Mouse (Mus musculus) c-Kit-negative CD71-positive TER-119-positive erythroid progenitor cells, embryonic 14.5 days (primary cell): ENCODE results near the gene Fgfr2.
A peak's percentile ranks its signal among the peaks of the same experiment; 100 is the strongest.

Source experiments
- DNase-seq: peaks from one replicate; pipeline ENCODE4 v3.0.0-alpha.2; 2013; ENCODE audit warnings: low read depth, low spot score

Gene Fgfr2

DNA sequence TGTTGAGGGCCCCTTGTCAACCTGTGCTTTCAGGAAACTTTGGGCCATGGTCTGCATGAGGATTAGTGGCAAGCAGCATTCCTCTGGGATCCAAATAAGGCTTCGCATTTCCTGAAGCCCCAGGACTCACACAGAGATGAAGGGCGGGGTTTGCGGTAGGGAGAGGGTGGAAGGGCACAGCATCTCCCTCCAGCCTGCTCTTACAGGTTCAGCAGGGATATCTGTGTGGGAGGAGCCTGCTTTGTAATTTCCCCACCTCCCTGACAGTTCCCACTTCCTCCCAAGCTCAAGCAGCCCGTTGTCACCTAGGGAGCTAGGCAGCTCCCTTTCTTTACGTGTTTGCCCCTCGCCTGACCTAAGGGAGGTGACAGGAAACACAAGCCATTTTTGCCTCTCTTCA is 1134.1 kb downstream of the Fgfr2 start:
- DNase-seq, result no peak

GRCm38 (mm10) chr7:131978609-131979008 is 1144.5 kb downstream of the Fgfr2 start:
- DNase-seq, result no peak

DNA sequence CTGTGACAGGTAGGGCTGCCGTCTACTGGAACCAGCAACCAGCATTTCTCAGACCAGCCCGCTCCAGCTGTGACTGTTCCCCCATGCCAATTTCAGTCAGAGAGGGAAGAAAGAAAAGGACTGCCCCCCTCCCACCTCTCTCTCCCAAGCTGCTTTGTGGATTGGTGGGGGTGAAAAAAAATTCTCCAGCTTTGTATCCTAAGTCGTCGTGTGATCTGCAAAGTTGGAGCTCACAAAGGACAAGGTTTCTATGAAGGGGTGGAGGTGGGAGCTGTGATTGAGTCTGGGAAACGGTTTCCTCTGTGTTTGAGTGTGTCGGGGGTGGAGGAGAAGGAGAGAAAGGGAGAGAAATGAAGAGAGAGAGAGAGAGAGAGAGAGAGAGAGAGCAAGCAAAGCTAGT is 1147.3 kb downstream of the Fgfr2 start:
- no peak for DNase-seq

GRCm38 (mm10) chr7:131970255-131970654 is 1152.9 kb downstream of the Fgfr2 start:
- no peak for DNase-seq

- DNase-seq, result no peak
Observed at GRCm38 (mm10) chr7:131966916-131967494, 1156.1 kb downstream of the Fgfr2 start.

GRCm38 (mm10) chr7:131966023-131966915 is 1156.9 kb downstream of the Fgfr2 start, which contains the start of gene Gpr26:
Gene Gpr26 (plus strand): TSS chr7:131966460.
- DNase-seq, result no peak

DNA sequence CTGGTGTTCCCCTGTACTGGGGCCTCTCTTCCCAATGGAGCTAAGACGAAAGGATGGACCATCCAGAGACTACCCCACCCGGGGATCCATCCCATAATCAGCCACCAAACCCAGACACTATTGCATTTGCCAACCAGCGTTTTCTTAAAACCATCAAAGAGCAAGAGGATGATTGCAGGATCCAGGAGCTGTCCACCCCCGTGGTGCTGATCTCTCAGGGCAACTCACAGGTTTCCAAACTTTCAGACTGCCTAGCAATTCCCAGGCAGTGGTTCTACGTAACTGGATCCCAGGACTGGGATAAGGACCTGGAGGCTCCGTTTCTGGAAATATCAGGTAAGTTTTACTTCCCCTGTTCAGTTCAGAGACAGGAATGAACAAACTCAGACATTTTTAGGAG is 1162.6 kb downstream of the Fgfr2 start:
- DNase-seq, result no peak

DNA sequence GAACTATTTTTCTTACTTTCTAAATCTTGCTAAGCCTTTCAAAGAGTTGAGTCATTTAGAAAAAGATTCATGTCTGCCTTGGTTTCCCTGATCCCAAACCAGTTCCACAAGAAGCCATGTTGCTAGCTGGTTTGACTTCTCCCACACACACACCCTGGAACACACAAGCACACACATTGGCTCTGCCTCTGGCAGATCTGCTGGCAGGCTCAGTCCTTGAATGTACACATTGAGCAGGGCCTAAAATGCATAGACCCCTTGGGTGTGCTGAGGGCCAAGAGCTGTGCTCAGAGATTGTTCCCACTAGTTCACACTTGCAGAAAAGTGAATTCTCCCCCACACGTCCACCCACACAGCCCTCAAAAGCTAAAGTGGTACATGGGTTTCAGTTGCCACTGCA is 1164.4 kb downstream of the Fgfr2 start:
- no peak for DNase-seq

DNA sequence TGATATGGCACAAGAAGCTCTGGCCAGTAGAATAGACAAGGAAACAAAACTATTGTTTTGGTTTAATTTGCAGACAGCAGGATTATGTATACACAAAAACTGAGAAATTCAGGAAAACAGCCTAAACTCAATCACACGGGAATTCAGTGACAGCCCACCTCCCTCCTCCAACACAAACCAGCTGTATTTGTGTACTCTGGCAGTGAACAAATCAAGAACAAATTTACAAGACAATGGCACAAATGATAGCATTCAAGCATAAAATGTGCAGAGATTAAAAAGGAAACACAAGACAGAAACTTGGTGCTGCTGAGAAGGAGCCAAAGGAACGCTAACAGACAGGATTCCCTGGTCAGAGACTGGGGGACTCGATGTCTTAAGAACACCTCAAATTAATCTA is 1169.7 kb downstream of the Fgfr2 start:
- no peak for DNase-seq

- DNase-seq, result no peak
Observed at GRCm38 (mm10) chr7:131951131-131951530, 1172.0 kb downstream of the Fgfr2 start.

DNA sequence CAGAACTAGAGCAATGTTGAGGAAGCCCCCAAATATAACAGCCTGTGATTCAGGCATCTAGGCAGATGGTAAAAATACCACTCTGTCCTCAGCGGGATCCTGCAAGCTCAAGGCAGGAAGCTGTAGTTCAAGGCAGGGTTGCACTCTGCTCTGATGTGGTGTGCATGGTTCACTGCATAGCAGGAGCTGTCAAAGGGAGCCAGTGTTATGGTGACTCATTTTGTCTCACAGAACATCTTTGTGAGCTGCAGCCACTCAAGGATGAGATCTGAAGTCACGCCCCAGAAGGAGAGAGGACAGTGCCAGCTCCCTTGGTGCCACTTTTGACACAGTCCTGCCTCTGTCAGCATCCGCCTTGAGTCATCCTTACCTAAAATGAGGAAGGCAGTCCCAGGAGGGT is 1185.5 kb downstream of the Fgfr2 start:
- DNase-seq, result no peak

- no peak for DNase-seq
Observed at GRCm38 (mm10) chr7:131927288-131928050, 1195.7 kb downstream of the Fgfr2 start.

DNA sequence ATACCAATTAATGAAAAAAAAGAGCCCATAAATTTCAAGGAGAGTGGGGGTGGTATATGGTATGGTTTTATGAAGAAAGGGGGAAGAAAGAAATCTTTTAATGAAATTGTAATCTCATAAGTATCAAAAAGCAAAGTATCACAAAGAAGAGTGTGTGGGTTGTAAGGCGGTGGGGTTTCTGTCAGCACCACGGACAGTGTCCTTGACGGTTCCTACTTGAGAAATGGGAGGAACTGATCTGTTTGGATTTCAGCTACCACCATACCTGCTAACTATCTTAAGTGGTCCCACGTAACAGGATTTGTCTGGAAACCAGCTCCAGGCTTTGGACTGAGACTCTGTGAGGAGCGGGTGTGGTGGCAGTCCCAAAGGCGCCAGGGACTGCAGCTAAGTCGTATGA is 1205.8 kb downstream of the Fgfr2 start:
- no peak for DNase-seq

DNA sequence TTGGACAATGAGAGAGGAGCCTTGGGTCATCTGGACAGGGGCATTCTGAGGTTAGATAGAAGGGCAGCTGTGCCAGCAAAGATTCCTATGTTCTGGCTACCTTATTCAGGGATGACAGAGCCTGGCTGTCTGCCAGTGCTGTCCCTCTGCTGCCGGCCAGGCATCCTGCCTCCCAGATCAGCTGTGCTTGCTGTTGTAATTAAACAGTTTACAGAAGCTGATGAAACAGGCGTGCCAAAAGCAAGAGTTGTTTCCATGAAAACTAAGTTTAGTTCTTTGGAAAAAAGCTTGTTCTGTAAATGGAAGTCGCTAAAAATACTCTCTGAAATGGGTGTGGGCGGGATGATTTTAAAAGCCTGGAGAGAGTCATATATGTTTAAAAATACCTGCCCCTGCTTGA is 1213.5 kb downstream of the Fgfr2 start:
- no peak for DNase-seq

DNA sequence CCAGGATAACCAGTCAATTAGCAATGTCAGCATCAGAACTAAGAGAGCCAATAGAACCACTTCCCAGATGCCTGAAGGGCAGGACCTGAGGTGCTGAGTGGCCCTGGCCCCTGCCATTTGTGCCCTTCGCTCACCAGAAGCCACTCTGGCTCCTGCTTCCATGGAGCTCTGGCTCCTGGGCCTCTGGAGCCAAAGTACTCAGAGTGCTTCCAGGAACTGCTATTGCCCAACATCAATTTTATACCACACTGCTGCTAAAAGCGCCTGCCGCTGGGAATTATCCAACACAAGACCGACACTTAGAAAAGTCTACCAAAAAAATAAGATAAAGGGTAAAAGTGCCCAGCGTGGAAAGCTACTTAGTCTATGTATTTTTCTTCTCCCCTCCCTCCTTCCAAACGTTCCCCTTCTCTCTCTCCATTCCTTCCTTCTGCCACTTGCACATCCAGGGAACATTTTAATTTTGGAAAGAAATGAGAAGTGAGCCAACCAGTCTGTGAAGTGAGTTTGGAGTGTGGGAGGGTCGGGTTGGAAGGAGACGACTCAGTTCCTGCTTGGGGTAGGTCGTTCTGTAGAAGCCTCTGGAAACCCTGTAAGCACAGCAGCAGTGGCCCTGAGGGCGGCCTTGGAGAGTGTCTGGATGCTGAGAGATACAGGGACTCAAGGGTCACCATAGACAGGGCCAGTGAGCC is 1216.5 kb downstream of the Fgfr2 start:
- DNase-seq, result no peak

DNA sequence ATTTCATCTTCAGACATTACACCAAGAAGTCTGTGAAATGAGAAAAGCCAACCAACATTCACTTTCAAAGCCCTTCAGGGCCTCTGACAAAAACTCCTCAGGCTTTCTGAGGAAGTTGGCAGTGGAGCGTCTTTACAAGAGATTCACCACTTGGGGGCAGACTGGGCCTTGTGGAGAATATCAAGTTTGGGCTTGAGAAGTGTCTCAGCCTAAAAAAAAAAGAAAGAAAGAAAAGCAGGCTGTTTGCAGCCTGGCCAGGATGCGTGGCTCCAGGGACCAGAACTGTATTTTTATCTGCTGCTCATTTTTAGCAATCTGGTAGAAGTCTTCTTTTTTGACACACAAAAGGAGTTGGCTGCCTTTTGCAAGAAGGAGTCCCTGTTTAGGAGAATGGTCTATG is 1223.8 kb downstream of the Fgfr2 start:
- no peak for DNase-seq

GRCm38 (mm10) chr7:131897282-131897681 is 1225.9 kb downstream of the Fgfr2 start:
- DNase-seq, result no peak

DNA sequence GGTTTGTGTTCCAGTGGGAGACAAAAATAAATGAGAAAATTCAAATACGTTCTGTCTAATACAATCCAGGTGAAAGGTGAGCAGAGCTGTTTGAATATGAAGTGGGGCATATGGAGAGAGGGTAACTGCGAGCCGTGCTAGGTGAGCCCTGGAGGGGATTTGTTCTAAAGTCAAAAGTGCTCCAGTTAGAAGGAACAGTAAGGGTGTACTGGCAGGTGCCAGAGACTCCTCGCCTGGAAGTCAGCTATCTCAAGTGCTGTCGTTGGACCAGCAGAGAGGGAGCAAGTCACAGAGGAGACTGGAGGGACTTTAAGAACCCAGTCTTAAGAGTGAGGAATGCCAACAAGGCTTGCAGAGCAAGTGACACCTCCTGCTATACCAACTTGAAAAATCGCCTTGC is 1240.3 kb downstream of the Fgfr2 start:
- no peak for DNase-seq

GRCm38 (mm10) chr7:131881876-131882615 is 1241.1 kb downstream of the Fgfr2 start:
- peak; percentile 3 for DNase-seq

- DNase-seq, result no peak
Observed at GRCm38 (mm10) chr7:131880150-131880549, 1243.0 kb downstream of the Fgfr2 start.

- no peak for DNase-seq
Observed at GRCm38 (mm10) chr7:131878846-131879245, 1244.3 kb downstream of the Fgfr2 start.
